Mouse (Mus musculus) urinary bladder, adult 18-20 months (tissue): ENCODE measurements around the gene Rnpepl1.

Experiments
- DNase-seq, 2 experiments: peaks; one replicate each; pipeline ENCODE4 v3.0.0; 2022; ENCODE audit warnings: low spot score in 2 of 2, mixed read lengths in 2 of 2

The Rnpepl1 gene

GRCm38 (mm10) chr1:92910239-92910885, at the start of gene Rnpepl1:
Rnpepl1 (plus strand) TSS chr1:92910783.
- DNase-seq: peak; percentile 67 to 70

GRCm38 (mm10) chr1:92861503-92861902, 49.1 kb upstream of the Rnpepl1 start:
- no peak for DNase-seq

GRCm38 (mm10) chr1:92863268-92863667, 47.3 kb upstream of the Rnpepl1 start:
- DNase-seq: no peak

- DNase-seq: no peak
Observed at GRCm38 (mm10) chr1:92866170-92866569, 44.4 kb upstream of the Rnpepl1 start.

GRCm38 (mm10) chr1:92869985-92870384, 40.6 kb upstream of the Rnpepl1 start:
- DNase-seq: no peak

GRCm38 (mm10) chr1:92872666-92873065, 37.9 kb upstream of the Rnpepl1 start:
- no peak for DNase-seq

- DNase-seq: no peak
Observed at GRCm38 (mm10) chr1:92874011-92874410, 36.6 kb upstream of the Rnpepl1 start.

GRCm38 (mm10) chr1:92875360-92876111, 35.0 kb upstream of the Rnpepl1 start:
- DNase-seq: no peak

GRCm38 (mm10) chr1:92877431-92877978, 33.1 kb upstream of the Rnpepl1 start:
- no peak for DNase-seq

- DNase-seq: no peak
Observed at GRCm38 (mm10) chr1:92878066-92878741, 32.4 kb upstream of the Rnpepl1 start.

- DNase-seq: no peak
Observed at GRCm38 (mm10) chr1:92879266-92879665, 31.3 kb upstream of the Rnpepl1 start.

- DNase-seq: no peak
Observed at GRCm38 (mm10) chr1:92880101-92880500, 30.5 kb upstream of the Rnpepl1 start.

GRCm38 (mm10) chr1:92881982-92882381, 28.6 kb upstream of the Rnpepl1 start:
- DNase-seq: no peak

- no peak for DNase-seq
Observed at GRCm38 (mm10) chr1:92888901-92889655, 21.5 kb upstream of the Rnpepl1 start.

- DNase-seq: no peak
Observed at GRCm38 (mm10) chr1:92892791-92893190, 17.8 kb upstream of the Rnpepl1 start.

GRCm38 (mm10) chr1:92893896-92894295, 16.7 kb upstream of the Rnpepl1 start:
- no peak for DNase-seq

GRCm38 (mm10) chr1:92895089-92895488, 15.5 kb upstream of the Rnpepl1 start:
- DNase-seq: peak in 1 of 2 experiments; percentile 30

- peak in 1 of 2 experiments; percentile 31 for DNase-seq
Observed at GRCm38 (mm10) chr1:92902786-92903185, 7.8 kb upstream of the Rnpepl1 start, which contains the start of gene Ankmy1. Ankmy1 (minus strand) TSS chr1:92902906.

- DNase-seq: no peak
Observed at GRCm38 (mm10) chr1:92903627-92904026, 7.0 kb upstream of the Rnpepl1 start.

- DNase-seq: no peak
Observed at GRCm38 (mm10) chr1:92905703-92906310, 4.8 kb upstream of the Rnpepl1 start.
